Mouse (Mus musculus): Measurements from ENCODE around the gene Kcnk4.

DNA sequence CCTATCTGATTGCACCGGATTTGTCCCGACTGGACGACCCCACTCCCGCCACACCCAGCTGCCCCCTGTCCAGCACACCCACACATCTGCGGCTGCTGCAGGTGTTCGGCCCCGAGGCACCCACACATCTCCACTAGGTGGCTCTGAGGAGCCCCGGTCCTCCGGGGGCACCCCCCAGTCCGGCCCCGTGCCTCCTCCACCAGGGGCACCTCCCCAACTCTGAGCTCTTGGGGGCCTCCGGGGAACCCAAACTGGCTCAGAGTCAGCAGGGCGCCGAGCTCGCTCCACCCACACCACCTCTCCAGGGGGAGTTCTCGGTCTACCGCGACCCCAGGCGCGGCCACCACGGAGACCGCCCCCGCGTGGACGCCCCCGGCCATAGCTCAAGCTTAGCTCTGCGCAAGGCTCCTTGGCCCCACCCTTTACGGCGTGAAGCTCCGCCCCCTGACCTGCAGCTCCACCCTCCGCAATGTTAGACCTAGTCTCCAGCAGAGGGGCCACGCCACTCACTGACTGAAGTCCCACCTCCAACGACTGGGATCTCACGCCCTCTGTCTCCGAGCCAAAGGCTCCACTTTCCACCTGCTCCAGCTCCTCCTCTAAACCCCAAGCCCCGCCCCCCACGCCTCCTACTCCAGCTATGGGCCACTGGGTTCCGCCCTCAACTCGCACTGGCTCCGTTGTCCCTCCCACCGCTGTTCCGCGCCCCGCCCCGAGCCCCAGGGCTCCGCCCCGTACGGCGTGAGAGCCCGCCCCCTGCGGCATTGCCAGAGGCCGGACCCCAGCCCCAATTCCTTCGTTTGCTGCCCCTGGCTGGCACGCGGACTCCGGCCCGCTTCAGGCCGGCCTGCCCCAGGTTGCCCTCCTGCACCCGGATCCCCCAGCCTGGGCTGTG, 45.4 kb upstream of the Kcnk4 start:
- TF ChIP-seq CTCF (conservative IDR thresholded peaks at IDR 0.05 in 1 of 2, IDR thresholded peaks at IDR 0.05 in 1 of 2; ENCODE audit: low read depth in 2 of 2, low read length in 2 of 2) (peak in 1 of 2 experiments; percentile 82; a peak in 2 of 4 replicates), EP300 (IDR thresholded peaks at IDR 0.05; ENCODE audit: low read length) (no peak), POLR2A (IDR thresholded peaks at IDR 0.05; ENCODE audit: low read depth, low read length) (no peak), RCOR1 (conservative IDR thresholded peaks at IDR 0.05; ENCODE audit: low read depth, low read length) (no peak), MAX (IDR thresholded peaks at IDR 0.05; ENCODE audit: low read length) (no peak), ZMIZ1 (IDR thresholded peaks at IDR 0.05; ENCODE audit: low read depth, low read length) (no peak), HCFC1 (IDR thresholded peaks at IDR 0.05; ENCODE audit: low read depth, low read length) (no peak), TBP (conservative IDR thresholded peaks at IDR 0.05; ENCODE audit: low read depth, low read length) (no peak), ELF1 (IDR thresholded peaks at IDR 0.05; ENCODE audit: low read depth, low read length) (no peak; the same call in 1 of the 2 replicates), POLR2AphosphoS2 (IDR thresholded peaks at IDR 0.05; ENCODE audit: low read depth, low read length) (no peak), MYC (IDR thresholded peaks at IDR 0.05; ENCODE audit: low read depth, low read length) (no peak)

All from CH12.LX (cell line).